Mouse (Mus musculus): Measurements from ENCODE around the gene Sh3bp2. TPM values are rescaled to one million over a fixed set of nuclear protein-coding genes. Genes with fewer than 3 reads are reported as not detected.

Sh3bp2 gene
- total RNA-seq, 2 experiments from 2014 or later: 3.8 to 5.5 TPM

- intact Hi-C loops (cut with DNase I): loop anchor here (2.0 to 10.0 kb wide), 3 partner anchors 48 to 581 kb away; partner anchors contain the start of genes Add1, Lrpap1 and Mfsd10
- DNase-seq: no peak
Observed at GRCm38 (mm10) chr5:34523958-34524485, 1.6 kb upstream of the Sh3bp2 start.

GRCm38 (mm10) chr5:34524511-34524910 is 1.1 kb upstream of the Sh3bp2 start:
- intact Hi-C loops (cut with DNase I): loop anchor here (2.0 to 10.0 kb wide), 3 partner anchors 48 to 580 kb away; partner anchors contain the start of genes Add1, Lrpap1 and Mfsd10
- no peak for DNase-seq

GRCm38 (mm10) chr5:34526477-34526775 is 788 bp downstream of the Sh3bp2 start:
- intact Hi-C loops (cut with DNase I): loop anchor here (10.0 kb wide), 1 partner anchor 578 kb away; the partner anchor contains the start of gene Lrpap1
- DNase-seq: no peak

- intact Hi-C loops (cut with DNase I): loop anchor here (10.0 kb wide), 1 partner anchor 577 kb away; the partner anchor contains the start of gene Lrpap1
- DNase-seq: no peak
Observed at GRCm38 (mm10) chr5:34527352-34527751, 1.7 kb downstream of the Sh3bp2 start.

- intact Hi-C loops (cut with DNase I): loop anchor here (10.0 kb wide), 1 partner anchor 576 kb away; the partner anchor contains the start of gene Lrpap1
- no peak for DNase-seq
Observed at GRCm38 (mm10) chr5:34528724-34529123, 3.1 kb downstream of the Sh3bp2 start.

GRCm38 (mm10) chr5:34530116-34530515 is 4.5 kb downstream of the Sh3bp2 start:
- intact Hi-C loops (cut with DNase I): no loop called here
- DNase-seq: no peak

- intact Hi-C loops (cut with DNase I): no loop called here
Observed at GRCm38 (mm10) chr5:34530687-34531086, 5.0 kb downstream of the Sh3bp2 start.

GRCm38 (mm10) chr5:34533066-34533465 is 7.4 kb downstream of the Sh3bp2 start:
- no peak for DNase-seq
- intact Hi-C loops (cut with DNase I): no loop called here

More at GRCm38 (mm10) chr5:34530687-34531086, 5.0 kb downstream of the Sh3bp2 start:
- DNase-seq: no peak

- intact Hi-C loops (cut with DNase I): no loop called here
- DNase-seq: peak; percentile 41 to 43
Observed at GRCm38 (mm10) chr5:34533820-34534219, 8.2 kb downstream of the Sh3bp2 start.

GRCm38 (mm10) chr5:34534776-34535581 is 9.3 kb downstream of the Sh3bp2 start:
- DNase-seq: no peak

GRCm38 (mm10) chr5:34535831-34536230 is 10.2 kb downstream of the Sh3bp2 start:
- DNase-seq: no peak
- intact Hi-C loops (cut with DNase I): no loop called here

More at GRCm38 (mm10) chr5:34534776-34535581, 9.3 kb downstream of the Sh3bp2 start:
- intact Hi-C loops (cut with DNase I): no loop called here

GRCm38 (mm10) chr5:34538079-34538478 is 12.4 kb downstream of the Sh3bp2 start:
- DNase-seq: no peak
- intact Hi-C loops (cut with DNase I): no loop called here

- DNase-seq: no peak
- intact Hi-C loops (cut with DNase I): no loop called here
Observed at GRCm38 (mm10) chr5:34538527-34538926, 12.9 kb downstream of the Sh3bp2 start.

- intact Hi-C loops (cut with DNase I): no loop called here
- no peak for DNase-seq
Observed at GRCm38 (mm10) chr5:34539121-34539520, 13.5 kb downstream of the Sh3bp2 start.

GRCm38 (mm10) chr5:34542166-34542565 is 16.5 kb downstream of the Sh3bp2 start:
- DNase-seq: no peak
- intact Hi-C loops (cut with DNase I): no loop called here

- DNase-seq: peak; percentile 29 to 47
- intact Hi-C loops (cut with DNase I): no loop called here
Observed at GRCm38 (mm10) chr5:34543114-34543513, 17.5 kb downstream of the Sh3bp2 start.

- intact Hi-C loops (cut with DNase I): no loop called here
Observed at GRCm38 (mm10) chr5:34547410-34547809, 21.8 kb downstream of the Sh3bp2 start.

GRCm38 (mm10) chr5:34549135-34549482 is 23.5 kb downstream of the Sh3bp2 start:
- intact Hi-C loops (cut with DNase I): loop anchor here (2.0 kb wide), 1 partner anchor 88 kb away; the partner anchor contains the start of gene Mfsd10
- no peak for DNase-seq

More at GRCm38 (mm10) chr5:34547410-34547809, 21.8 kb downstream of the Sh3bp2 start:
- DNase-seq: no peak

GRCm38 (mm10) chr5:34549483-34550221 is 24.0 kb downstream of the Sh3bp2 start:
- peak; percentile 44 to 56 for DNase-seq
- intact Hi-C loops (cut with DNase I): loop anchor here (2.0 kb wide), 1 partner anchor 87 kb away; the partner anchor contains the start of gene Mfsd10

GRCm38 (mm10) chr5:34550251-34550650 is 24.6 kb downstream of the Sh3bp2 start:
- DNase-seq: no peak
- intact Hi-C loops (cut with DNase I): no loop called here

- intact Hi-C loops (cut with DNase I): no loop called here
- DNase-seq: no peak
Observed at GRCm38 (mm10) chr5:34551821-34552220, 26.2 kb downstream of the Sh3bp2 start.

Data from heart, postnatal 36 days (tissue).